In the genomic region with DNA sequence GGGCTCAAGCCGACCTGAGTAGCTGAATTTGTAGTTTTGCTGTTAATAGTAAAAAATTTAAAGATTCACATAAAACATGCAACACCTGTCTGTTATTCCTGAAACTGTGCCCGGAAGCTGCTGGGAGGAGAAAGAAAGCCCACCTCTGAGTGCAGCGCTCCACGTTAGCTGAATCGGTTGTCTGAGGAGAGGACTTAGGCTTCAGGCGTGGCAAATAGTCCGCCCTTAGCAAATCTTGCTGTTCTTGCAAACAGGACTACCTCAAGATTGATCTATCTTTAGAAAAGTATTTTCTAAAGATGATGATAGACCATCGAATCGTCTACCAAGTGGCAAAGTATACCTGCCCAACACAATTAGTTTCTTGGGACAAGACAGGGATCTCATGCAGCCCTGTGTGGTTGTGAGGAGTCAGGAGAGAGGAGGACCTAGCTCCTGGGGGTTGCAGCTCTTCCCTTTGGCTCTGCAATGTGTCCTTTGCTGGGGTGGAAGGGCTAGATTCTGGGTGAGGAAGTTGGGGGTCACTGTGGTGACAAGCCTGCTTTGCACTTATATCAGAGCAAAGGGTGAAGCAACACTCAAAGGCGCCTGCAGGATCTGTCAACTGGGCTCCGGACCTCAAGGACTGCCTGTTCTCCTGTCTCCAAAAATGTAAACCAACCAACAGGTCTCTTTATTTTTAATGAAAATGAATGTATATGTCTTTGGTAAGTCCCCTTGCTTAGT, we compare ENCODE assay signal across 12 mouse cellular contexts. TPM values are rescaled to one million over a fixed set of nuclear protein-coding genes. Genes with fewer than 3 reads are reported as not detected.
DNase-seq lines count a peak whose midpoint lies in the region; ATAC-seq lines count a peak whose summit lies in the region.
"Had no signal": no experiment of that assay in that cellular context is flagged by ENCODE, and none has a peak within 500 bp of the region (broad histone marks: within the 10 kb centered on the region; RNA-seq: fewer than 3 reads in every experiment).

No protein-coding gene starts in this region.

- H3K4me2 ChIP-seq in liver, embryonic 12.5 days, result peak overlapping the region; percentile 69
- H3K4me2 ChIP-seq in liver, embryonic 11.5 days, result no peak overlapping the region; the same call in 1 of the 2 replicates
- peak overlapping the region; percentile 65 for H3K4me2 ChIP-seq in embryonic facial prominence, embryonic 14.5 days (ENCODE audit: low read depth, low read length)
- peak overlapping the region; percentile 62 for H3K4me2 ChIP-seq in limb, embryonic 12.5 days
- peak overlapping the region; percentile 61 for H3K4me2 ChIP-seq in stomach, embryonic 15.5 days

- peaks cover 8% of the 10 kb centered on the region; the same call in 1 of the 2 replicates for H3K4me1 ChIP-seq in liver, embryonic 12.5 days
- no peaks in the 10 kb centered on the region for H3K4me1 ChIP-seq in liver, embryonic 11.5 days (replicated peaks; ENCODE audit: control insufficient read depth, insufficient read depth, low read length)
- peaks cover 4% of the 10 kb centered on the region; the same call in 1 of the 2 replicates for H3K4me1 ChIP-seq in embryonic facial prominence, embryonic 14.5 days (ENCODE audit: control insufficient read depth, insufficient read depth, low read length)
- peaks cover 9% of the 10 kb centered on the region; the same call in 1 of the 2 replicates for H3K4me1 ChIP-seq in limb, embryonic 12.5 days (replicated peaks)
- 0 out of 2 replicates have a peak, but pooled peaks cover 5% of the 10 kb centered on the region for H3K4me1 ChIP-seq in stomach, embryonic 15.5 days

- no peaks in the 10 kb centered on the region for H3K9me3 ChIP-seq in liver, embryonic 12.5 days (replicated peaks)
- no peaks in the 10 kb centered on the region for H3K9me3 ChIP-seq in liver, embryonic 11.5 days (ENCODE audit: control insufficient read depth, low read length)
- H3K9me3 ChIP-seq in embryonic facial prominence, embryonic 14.5 days (ENCODE audit: control insufficient read depth, low read length), result no peaks in the 10 kb centered on the region
- H3K9me3 ChIP-seq in limb, embryonic 12.5 days, result no peaks in the 10 kb centered on the region
- H3K9me3 ChIP-seq in stomach, embryonic 15.5 days, result no peaks in the 10 kb centered on the region

- no peak overlapping the region for H3K9ac ChIP-seq in liver, embryonic 12.5 days
- no peak overlapping the region for H3K9ac ChIP-seq in liver, embryonic 11.5 days (ENCODE audit: low read depth, low read length)
- H3K9ac ChIP-seq in embryonic facial prominence, embryonic 14.5 days (ENCODE audit: low read depth, low read length), result no peak overlapping the region
- H3K9ac ChIP-seq in limb, embryonic 12.5 days (replicated peaks), result 0 out of 2 replicates have a peak overlapping the region, but pooled peaks have one; percentile 71
- H3K9ac ChIP-seq in stomach, embryonic 15.5 days, result no peak overlapping the region

- no peaks in the 10 kb centered on the region for H3K36me3 ChIP-seq in liver, embryonic 12.5 days
- no peaks in the 10 kb centered on the region for H3K36me3 ChIP-seq in liver, embryonic 11.5 days (ENCODE audit: control insufficient read depth, insufficient read depth, low read length)
- no peaks in the 10 kb centered on the region for H3K36me3 ChIP-seq in embryonic facial prominence, embryonic 14.5 days (ENCODE audit: control insufficient read depth, insufficient read depth, low read length)
- no peaks in the 10 kb centered on the region for H3K36me3 ChIP-seq in limb, embryonic 12.5 days
- H3K36me3 ChIP-seq in stomach, embryonic 15.5 days, result no peaks in the 10 kb centered on the region

- no peak overlapping the region for H3K27ac ChIP-seq in liver, embryonic 12.5 days
- H3K27ac ChIP-seq in liver, embryonic 11.5 days (ENCODE audit: low read depth, low read length), result no peak overlapping the region
- no peak overlapping the region for H3K27ac ChIP-seq in embryonic facial prominence, embryonic 14.5 days (replicated peaks; ENCODE audit: low read depth, low read length)
- H3K27ac ChIP-seq in limb, embryonic 12.5 days, result no peak overlapping the region
- no peak overlapping the region for H3K27ac ChIP-seq in stomach, embryonic 15.5 days
- H3K27ac ChIP-seq: gastrocnemius, adult 2 months had no signal

- H3K4me3 ChIP-seq in liver, embryonic 12.5 days, result no peak overlapping the region
- no peak overlapping the region for H3K4me3 ChIP-seq in liver, embryonic 11.5 days (ENCODE audit: low read depth, low read length)
- no peak overlapping the region for H3K4me3 ChIP-seq in embryonic facial prominence, embryonic 14.5 days (ENCODE audit: low read depth, low read length)
- H3K4me3 ChIP-seq in limb, embryonic 12.5 days (replicated peaks), result peak overlapping the region; percentile 48; the same call in 1 of the 2 replicates
- H3K4me3 ChIP-seq in stomach, embryonic 15.5 days (replicated peaks), result peak overlapping the region; percentile 60

- ATAC-seq in liver, embryonic 12.5 days, result no peak
- ATAC-seq in liver, embryonic 11.5 days (replicated peaks; ENCODE audit: low FRiP score), result no peak
- no peak for ATAC-seq in embryonic facial prominence, embryonic 14.5 days (ENCODE audit: low read depth)
- ATAC-seq in limb, embryonic 12.5 days (ENCODE audit: insufficient number of reproducible peaks, insufficient read depth, low FRiP score, low TSS enrichment, low read depth), result no peak
- no peak for ATAC-seq in stomach, embryonic 15.5 days (ENCODE audit: insufficient read depth, low FRiP score, low read depth)
- no peak for ATAC-seq in cerebellum, adult (ENCODE audit: insufficient number of reproducible peaks, low FRiP score, low TSS enrichment)

- DNase-seq in liver, embryonic 11.5 days (ENCODE audit: low spot score), result no peak
- no peak for DNase-seq in embryonic facial prominence, embryonic 14.5 days (ENCODE audit: low spot score)
- DNase-seq in cerebellum, adult 18-20 months, result no peak
- DNase-seq: gastrocnemius, adult 2 months; heart, postnatal 36 days; kidney, postnatal 4 days; lung, postnatal 10 days; right cerebral cortex, postnatal 14 days had no signal

- 62% methylated on average over 11 of the region's 11 CpGs for WGBS in liver, embryonic 12.5 days (ENCODE audit: insufficient replicate concordance)
- WGBS in liver, embryonic 11.5 days, result 76% methylated on average over 11 of the region's 11 CpGs
- 79% methylated on average over 11 of the region's 11 CpGs for WGBS in embryonic facial prominence, embryonic 14.5 days
- WGBS in limb, embryonic 12.5 days, result 71% methylated on average over 11 of the region's 11 CpGs
- WGBS in stomach, embryonic 15.5 days, result 73% methylated on average over 11 of the region's 11 CpGs

- peaks cover 27% of the 10 kb centered on the region; the same call in 1 of the 2 replicates for H3K27me3 ChIP-seq in liver, embryonic 12.5 days (replicated peaks)
- H3K27me3 ChIP-seq in liver, embryonic 11.5 days (replicated peaks; ENCODE audit: control insufficient read depth, insufficient read depth, low read length), result 0 out of 2 replicates have a peak, but pooled peaks cover 8% of the 10 kb centered on the region
- H3K27me3 ChIP-seq in embryonic facial prominence, embryonic 14.5 days (replicated peaks; ENCODE audit: control insufficient read depth, insufficient read depth, low read length), result no peaks in the 10 kb centered on the region
- H3K27me3 ChIP-seq in limb, embryonic 12.5 days, result peaks cover 3% of the 10 kb centered on the region; the same call in 1 of the 2 replicates
- H3K27me3 ChIP-seq in stomach, embryonic 15.5 days (replicated peaks), result no peaks in the 10 kb centered on the region

RNA-seq across cellular contexts. Expression of gene A830031A19Rik, which starts 24.7 kb away (rescaled TPM):
- polyA plus RNA-seq in liver, embryonic 12.5 days (2016; fragmentation: Nextera tagmentation; extraction: Ambion mirVana), result not detected in 2 replicates
- polyA plus RNA-seq in liver, embryonic 11.5 days (2014; fragmentation: Nextera tagmentation; extraction: Ambion mirVana), result not detected in 2 replicates
- not detected in 2 replicates for polyA plus RNA-seq in embryonic facial prominence, embryonic 14.5 days (2014; fragmentation: Nextera tagmentation; extraction: Ambion mirVana)
- not detected in 2 replicates for polyA plus RNA-seq in limb, embryonic 12.5 days (2016; fragmentation: Nextera tagmentation; extraction: Ambion mirVana)
- not detected in 2 replicates for polyA plus RNA-seq in stomach, embryonic 15.5 days (2015; fragmentation: Nextera tagmentation; extraction: Ambion mirVana)

RNA-seq across cellular contexts. Expression of gene Bcl11a, which starts 27.7 kb away (rescaled TPM):
- 53.4 and 53.5 TPM in 2 replicates for polyA plus RNA-seq in liver, embryonic 12.5 days (2016; fragmentation: Nextera tagmentation; extraction: Ambion mirVana)
- 92.2 and 95.4 TPM in 2 replicates for polyA plus RNA-seq in liver, embryonic 11.5 days (2014; fragmentation: Nextera tagmentation; extraction: Ambion mirVana)
- polyA plus RNA-seq in embryonic facial prominence, embryonic 14.5 days (2014; fragmentation: Nextera tagmentation; extraction: Ambion mirVana), result 26.4 and 30.1 TPM in 2 replicates
- 103 and 109 TPM in 2 replicates for polyA plus RNA-seq in limb, embryonic 12.5 days (2016; fragmentation: Nextera tagmentation; extraction: Ambion mirVana)
- 24.5 and 25.1 TPM in 2 replicates for polyA plus RNA-seq in stomach, embryonic 15.5 days (2015; fragmentation: Nextera tagmentation; extraction: Ambion mirVana)

Comparison
In these comparisons a context has a peak if more than half of its experiments do, and no peak if none do; other contexts are left out.
1. H3K4me3 ChIP-seq: peak in limb, embryonic 12.5 days (single experiment) and stomach, embryonic 15.5 days (single experiment); none in liver, embryonic 12.5 days (single experiment), liver, embryonic 11.5 days (single experiment) and embryonic facial prominence, embryonic 14.5 days (single experiment).